Mouse (Mus musculus): ENCODE data around the gene Pcsk5. TPM values are rescaled to one million over a fixed set of nuclear protein-coding genes. Genes with fewer than 3 reads are reported as not detected.
A peak's percentile ranks its signal among the peaks of the same experiment; 100 is the strongest.

Gene Pcsk5
- total RNA-seq, 2 experiments from 2014 or later: 1.9 to 4.0 TPM

GRCm38 (mm10) chr19:17471196-17471595 lies 366.2 kb downstream of the Pcsk5 start:
- no peak for DNase-seq

GRCm38 (mm10) chr19:17467556-17468211 lies 369.7 kb downstream of the Pcsk5 start:
- Histone ChIP-seq H3K27ac (no peak overlapping the region), H3K4me3 (no peak overlapping the region)
- peak; percentile 66 for TF ChIP-seq CTCF (IDR thresholded peaks at IDR 0.05)
- intact Hi-C loops (cut with DNase I): loop anchor here (10.0 kb wide), 2 partner anchors 1077 to 1367 kb away; no protein-coding TSS in a partner anchor
- no peak for DNase-seq

More at GRCm38 (mm10) chr19:17471196-17471595, 366.2 kb downstream of the Pcsk5 start:
- no peak overlapping the region for H3K27ac ChIP-seq
- H3K4me3 ChIP-seq: no peak overlapping the region
- TF ChIP-seq CTCF (IDR thresholded peaks at IDR 0.05): no peak
- intact Hi-C loops (cut with DNase I): loop anchor here (10.0 kb wide), 1 partner anchor 364 kb away; the partner anchor contains the start of gene Pcsk5

- no peak for TF ChIP-seq CTCF (IDR thresholded peaks at IDR 0.05)
- Histone ChIP-seq H3K4me3 (no peak overlapping the region), H3K27ac (no peak overlapping the region)
- DNase-seq: no peak
- intact Hi-C loops (cut with DNase I): no loop called here
These were observed 385.4 kb downstream of the Pcsk5 start for GRCm38 (mm10) chr19:17452001-17452400.

- H3K27ac ChIP-seq: no peak overlapping the region
- no peak for DNase-seq
- intact Hi-C loops (cut with DNase I): no loop called here
- no peak for TF ChIP-seq CTCF (IDR thresholded peaks at IDR 0.05)
- no peak overlapping the region for H3K4me3 ChIP-seq
These were observed 393.9 kb downstream of the Pcsk5 start for GRCm38 (mm10) chr19:17443581-17443980.

GRCm38 (mm10) chr19:17439476-17440189 lies 397.8 kb downstream of the Pcsk5 start:
- Histone ChIP-seq H3K27ac (no peak overlapping the region), H3K4me3 (no peak overlapping the region)
- intact Hi-C loops (cut with DNase I): no loop called here
- TF ChIP-seq CTCF (IDR thresholded peaks at IDR 0.05): no peak
- DNase-seq: no peak

- no peak for DNase-seq
- intact Hi-C loops (cut with DNase I): no loop called here
- H3K4me3 ChIP-seq: no peak overlapping the region
- TF ChIP-seq CTCF (IDR thresholded peaks at IDR 0.05): no peak
- H3K27ac ChIP-seq: no peak overlapping the region
These were observed 400.8 kb downstream of the Pcsk5 start for GRCm38 (mm10) chr19:17436651-17437050.

GRCm38 (mm10) chr19:17428561-17428914 lies 408.9 kb downstream of the Pcsk5 start:
- no peak for DNase-seq
- H3K27ac ChIP-seq: no peak overlapping the region
- H3K4me3 ChIP-seq: no peak overlapping the region
- no peak for TF ChIP-seq CTCF (IDR thresholded peaks at IDR 0.05)
- intact Hi-C loops (cut with DNase I): no loop called here

- H3K4me3 ChIP-seq: no peak overlapping the region
These were observed 409.4 kb downstream of the Pcsk5 start for GRCm38 (mm10) chr19:17427824-17428560.

GRCm38 (mm10) chr19:17423306-17423705 lies 414.1 kb downstream of the Pcsk5 start:
- Histone ChIP-seq H3K27ac (no peak overlapping the region), H3K4me3 (no peak overlapping the region)
- TF ChIP-seq CTCF (IDR thresholded peaks at IDR 0.05): no peak
- intact Hi-C loops (cut with DNase I): no loop called here
- no peak for DNase-seq

More at GRCm38 (mm10) chr19:17427824-17428560, 409.4 kb downstream of the Pcsk5 start:
- TF ChIP-seq CTCF (IDR thresholded peaks at IDR 0.05): no peak
- no peak overlapping the region for H3K27ac ChIP-seq
- DNase-seq: no peak
- intact Hi-C loops (cut with DNase I): no loop called here

- no peak for DNase-seq
- no peak for TF ChIP-seq CTCF (IDR thresholded peaks at IDR 0.05)
- intact Hi-C loops (cut with DNase I): no loop called here
- Histone ChIP-seq H3K27ac (no peak overlapping the region), H3K4me3 (no peak overlapping the region)
These were observed 419.6 kb downstream of the Pcsk5 start for GRCm38 (mm10) chr19:17417855-17418254.

GRCm38 (mm10) chr19:17412915-17413459 lies 424.4 kb downstream of the Pcsk5 start:
- TF ChIP-seq CTCF (IDR thresholded peaks at IDR 0.05): no peak
- H3K27ac ChIP-seq: no peak overlapping the region
- no peak overlapping the region for H3K4me3 ChIP-seq
- intact Hi-C loops (cut with DNase I): no loop called here
- DNase-seq: no peak

GRCm38 (mm10) chr19:17410465-17411065 lies 426.9 kb downstream of the Pcsk5 start:
- intact Hi-C loops (cut with DNase I): no loop called here

More at GRCm38 (mm10) chr19:17410465-17411065, 426.9 kb downstream of the Pcsk5 start:
- H3K27ac ChIP-seq: no peak overlapping the region
- TF ChIP-seq CTCF (IDR thresholded peaks at IDR 0.05): no peak
- H3K4me3 ChIP-seq: no peak overlapping the region
- no peak for DNase-seq
